Mouse (Mus musculus) limb, embryonic 11.5 days (tissue): ENCODE data around the gene App. TPM values are rescaled to one million over a fixed set of nuclear protein-coding genes. Genes with fewer than 3 reads are reported as not detected.

Source experiments
- ATAC-seq: fragments of 200-750 bp; cut with Nextera tagmentation; 2 replicates; pipeline ENCODE4 v1.8.0; 2017; ENCODE audit warnings: low read depth; ENCODE audit not compliant: insufficient number of reproducible peaks, low FRiP score, low TSS enrichment
- DNase-seq: peaks from one replicate; pipeline ENCODE4 v3.0.0-alpha.2; 2015; ENCODE audit warnings: low spot score
- H3K27ac ChIP-seq: fragments of 300-500 bp; sonication (generic); replicated peaks from 2 replicates; pipeline ENCODE4 v1.5.1; 2014; ENCODE audit warnings: low read depth, mild to moderate bottlenecking, low read length
- H3K27me3 ChIP-seq: fragments of 300-500 bp; sonication (generic); 2 replicates; pipeline ENCODE4 v1.6.1; 2014; ENCODE audit warnings: mild to moderate bottlenecking, low read length, mixed read lengths; ENCODE audit not compliant: control insufficient read depth, insufficient read depth
- H3K36me3 ChIP-seq: fragments of 300-500 bp; sonication (generic); 2 replicates; pipeline ENCODE4 v1.6.1; 2014; ENCODE audit warnings: mild to moderate bottlenecking, low read length, moderate library complexity, mixed read lengths; ENCODE audit not compliant: control insufficient read depth, insufficient read depth
- H3K4me1 ChIP-seq: fragments of 300-500 bp; sonication (generic); 2 replicates; pipeline ENCODE4 v1.6.1; 2014; ENCODE audit warnings: low read length, mixed read lengths; ENCODE audit not compliant: control insufficient read depth, insufficient read depth
- H3K4me2 ChIP-seq: fragments of 300-500 bp; sonication (generic); 2 replicates; pipeline ENCODE4 v1.6.1; 2014; ENCODE audit warnings: low read depth, mild to moderate bottlenecking, moderate library complexity; ENCODE audit not compliant: severe bottlenecking
- H3K4me3 ChIP-seq: fragments of 300-500 bp; sonication (generic); 2 replicates; pipeline ENCODE4 v1.5.1; 2014; ENCODE audit warnings: low read depth, low read length
- H3K9ac ChIP-seq: fragments of 300-500 bp; sonication (generic); 2 replicates; pipeline ENCODE4 v1.6.1; 2014; ENCODE audit warnings: mild to moderate bottlenecking, low read length
- H3K9me3 ChIP-seq: fragments of 300-500 bp; sonication (generic); 2 replicates; pipeline ENCODE4 v1.6.1; 2016; ENCODE audit warnings: low read length; ENCODE audit not compliant: control insufficient read depth
- WGBS: fragments of 180-500 bp; shearing (Covaris S2); extraction: QIAGEN DNeasy Blood & Tissue Kit; methylation state at CpG from one replicate; pipeline ENCODE4 v1.1.7; 2014; 5-methylcytosine and 5-hydroxymethylcytosine counted together
- polyA plus RNA-seq: library from polyadenylated mRNA; unstranded; fragments of >200 nt; fragmentation: Nextera tagmentation; extraction: Ambion mirVana; gene quantifications from 2 replicates; pipeline ENCODE4 v1.2.1, GENCODE M21; 2014

The App gene
- polyA plus RNA-seq, 1 experiment from 2014 or later = 93.6 TPM

DNA sequence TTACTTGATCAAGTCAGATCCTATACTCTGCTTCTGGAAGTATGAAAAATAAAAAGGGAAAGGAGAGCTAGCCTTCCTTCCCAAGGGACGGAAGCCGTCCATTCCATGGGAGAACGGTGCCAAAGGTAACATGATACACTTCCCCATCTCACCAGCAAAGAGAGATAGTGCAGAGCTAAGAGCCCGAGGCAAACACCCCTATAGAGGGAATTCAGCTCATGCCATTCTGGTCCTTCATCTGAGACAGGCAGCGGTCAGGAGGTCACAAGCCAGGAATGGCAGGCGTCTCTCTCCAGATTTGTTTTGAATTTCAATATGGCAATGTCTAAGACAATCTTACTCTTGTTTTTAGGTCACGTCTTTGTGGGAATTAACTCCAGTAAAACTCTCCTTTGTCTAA is 74.1 kb downstream of the App start:
- H3K9ac ChIP-seq = no peak overlapping the region
- H3K4me3 ChIP-seq = no peak overlapping the region
- H3K27ac ChIP-seq = no peak overlapping the region
- no peak for DNase-seq
- no peaks in the 10 kb centered on the region for H3K27me3 ChIP-seq
- no peaks in the 10 kb centered on the region; the same call in 1 of the 2 replicates for H3K36me3 ChIP-seq
- H3K9me3 ChIP-seq = no peaks in the 10 kb centered on the region
- H3K4me2 ChIP-seq = no peak overlapping the region
- no peak for ATAC-seq
- WGBS = 45% methylated on average over 7 of the region's 7 CpGs
- no peaks in the 10 kb centered on the region for H3K4me1 ChIP-seq

DNA sequence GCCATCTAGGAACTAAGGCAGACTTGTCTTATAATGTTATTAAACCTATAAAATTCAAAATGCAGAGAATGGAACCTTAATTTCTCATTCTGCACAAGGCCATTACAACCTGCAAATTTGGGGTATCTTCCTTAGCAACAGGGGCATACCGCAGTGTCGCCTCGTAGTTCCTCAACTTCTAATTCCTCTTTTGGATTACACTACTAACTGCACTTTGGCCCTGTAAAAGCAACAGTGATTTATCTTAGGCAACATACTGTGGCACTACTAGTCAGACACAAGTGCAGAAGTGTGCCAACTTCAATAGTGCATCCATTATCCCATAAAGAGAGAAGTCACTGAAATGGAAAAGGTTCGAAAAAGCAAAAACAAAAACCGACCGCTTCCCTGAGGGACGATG is 74.5 kb downstream of the App start:
- no peaks in the 10 kb centered on the region for H3K9me3 ChIP-seq
- no peak overlapping the region for H3K4me3 ChIP-seq
- H3K9ac ChIP-seq = no peak overlapping the region
- DNase-seq = no peak
- H3K36me3 ChIP-seq = no peaks in the 10 kb centered on the region; the same call in 1 of the 2 replicates
- no peak for ATAC-seq
- no peak overlapping the region for H3K27ac ChIP-seq
- H3K27me3 ChIP-seq = no peaks in the 10 kb centered on the region
- H3K4me1 ChIP-seq = no peaks in the 10 kb centered on the region
- 95% methylated on average over 7 of the region's 7 CpGs for whole genome bisulfite sequencing
- no peak overlapping the region for H3K4me2 ChIP-seq

DNA sequence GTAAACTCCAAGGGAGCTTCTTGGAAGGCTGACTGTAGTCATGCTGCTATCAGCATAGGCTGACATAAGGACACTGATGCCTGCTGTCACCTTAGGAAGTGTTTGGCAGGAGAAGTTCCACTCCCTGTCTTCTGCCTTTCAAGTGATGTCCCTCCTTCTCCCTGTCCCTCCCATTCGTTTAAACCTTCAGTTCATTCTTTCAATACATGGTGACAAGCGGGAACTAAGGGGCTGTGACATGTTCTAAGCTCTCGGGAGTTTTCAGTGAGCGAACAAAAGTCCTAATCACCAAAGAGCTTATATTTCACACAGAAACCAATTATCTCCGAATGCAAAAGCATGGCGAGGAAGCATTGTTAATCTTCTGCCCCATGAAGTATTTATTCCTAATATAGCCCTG is 77.2 kb downstream of the App start:
- ATAC-seq (no peak), DNase-seq (no peak)
- Histone ChIP-seq H3K27ac (no peak overlapping the region), H3K36me3 (no peaks in the 10 kb centered on the region), H3K4me2 (no peak overlapping the region), H3K9ac (no peak overlapping the region), H3K9me3 (no peaks in the 10 kb centered on the region), H3K27me3 (no peaks in the 10 kb centered on the region), H3K4me3 (no peak overlapping the region), H3K4me1 (no peaks in the 10 kb centered on the region)
- 89% methylated on average over 6 of the region's 6 CpGs for WGBS

DNA sequence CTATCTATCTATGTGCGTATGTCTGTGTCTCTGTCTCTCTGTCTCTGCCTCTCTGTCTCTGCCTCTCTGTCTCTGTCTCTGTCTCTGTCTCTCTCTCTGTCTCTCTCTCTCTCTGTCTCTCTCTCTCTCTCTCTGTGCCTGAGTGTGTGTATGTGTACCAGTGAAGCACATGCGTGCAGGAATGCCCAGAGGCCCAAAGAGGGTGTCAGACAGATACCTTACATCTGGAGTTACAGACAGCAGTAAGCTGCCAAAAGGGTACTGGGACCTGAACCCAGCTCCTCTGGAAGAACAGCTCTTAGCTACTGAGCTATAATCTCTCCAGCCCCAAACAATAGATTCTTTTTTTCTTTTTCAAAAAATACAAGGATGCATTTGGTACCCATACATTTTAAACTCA is 77.6 kb downstream of the App start:
- no peak for DNase-seq
- no peak overlapping the region for H3K4me2 ChIP-seq
- H3K9ac ChIP-seq = no peak overlapping the region
- no peak overlapping the region for H3K4me3 ChIP-seq
- no peaks in the 10 kb centered on the region for H3K27me3 ChIP-seq
- 96% methylated on average over 2 of the region's 2 CpGs for WGBS
- no peaks in the 10 kb centered on the region for H3K36me3 ChIP-seq
- no peak overlapping the region for H3K27ac ChIP-seq
- no peaks in the 10 kb centered on the region for H3K4me1 ChIP-seq
- no peaks in the 10 kb centered on the region for H3K9me3 ChIP-seq
- no peak for ATAC-seq

DNA sequence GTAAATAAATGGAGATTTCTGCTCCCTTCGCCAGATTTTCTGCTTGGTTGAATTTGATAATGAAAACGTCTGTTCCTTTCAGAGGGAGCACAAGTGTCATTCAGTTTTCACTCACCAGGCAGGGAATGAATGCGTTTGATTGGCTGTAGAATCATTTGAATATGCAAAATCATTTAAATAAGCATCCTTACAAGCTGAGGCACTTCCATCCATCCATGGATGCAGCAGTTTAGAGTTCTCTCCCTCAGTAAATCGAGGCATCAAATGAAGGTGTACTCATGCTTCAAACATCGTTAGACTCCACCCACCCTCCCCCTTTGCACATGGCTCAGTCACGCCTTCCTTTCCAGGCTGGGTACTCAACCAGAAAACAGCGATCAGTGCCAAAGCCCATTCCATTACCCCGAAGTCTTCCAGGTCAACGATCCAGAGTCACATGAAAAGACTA is 80.9 kb downstream of the App start:
- H3K4me2 ChIP-seq = no peak overlapping the region
- H3K27ac ChIP-seq = no peak overlapping the region
- 75% methylated on average over 9 of the region's 9 CpGs for WGBS
- ATAC-seq = no peak
- H3K4me3 ChIP-seq = no peak overlapping the region
- no peak for DNase-seq
- H3K9me3 ChIP-seq = no peaks in the 10 kb centered on the region
- no peaks in the 10 kb centered on the region for H3K27me3 ChIP-seq
- H3K36me3 ChIP-seq = no peaks in the 10 kb centered on the region
- no peak overlapping the region for H3K9ac ChIP-seq
- H3K4me1 ChIP-seq = no peaks in the 10 kb centered on the region

DNA sequence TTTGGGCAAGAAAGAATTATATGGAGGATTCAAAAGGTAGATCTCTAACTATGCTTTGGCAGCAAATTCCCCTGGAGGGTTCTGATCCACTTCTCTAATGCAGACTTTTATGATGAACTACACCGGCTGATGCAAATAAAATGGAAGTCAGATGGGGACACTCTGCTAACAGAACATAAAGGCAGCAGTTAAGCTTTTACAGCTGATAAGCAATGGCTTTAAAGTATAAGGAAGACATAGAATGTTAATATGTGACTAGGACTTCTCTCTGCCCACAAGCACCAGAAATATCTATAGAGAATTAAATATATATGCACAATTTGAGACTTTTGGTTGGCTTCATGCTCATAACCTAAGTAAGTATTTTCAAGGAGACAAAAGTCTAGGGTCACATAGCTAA is 81.4 kb downstream of the App start:
- WGBS = 74% methylated on average over 1 of the region's 1 CpGs
- Histone ChIP-seq H3K9ac (no peak overlapping the region), H3K4me3 (no peak overlapping the region), H3K4me2 (no peak overlapping the region), H3K4me1 (no peaks in the 10 kb centered on the region), H3K27ac (no peak overlapping the region), H3K27me3 (no peaks in the 10 kb centered on the region), H3K36me3 (no peaks in the 10 kb centered on the region), H3K9me3 (no peaks in the 10 kb centered on the region)
- ATAC-seq = no peak
- DNase-seq = no peak

DNA sequence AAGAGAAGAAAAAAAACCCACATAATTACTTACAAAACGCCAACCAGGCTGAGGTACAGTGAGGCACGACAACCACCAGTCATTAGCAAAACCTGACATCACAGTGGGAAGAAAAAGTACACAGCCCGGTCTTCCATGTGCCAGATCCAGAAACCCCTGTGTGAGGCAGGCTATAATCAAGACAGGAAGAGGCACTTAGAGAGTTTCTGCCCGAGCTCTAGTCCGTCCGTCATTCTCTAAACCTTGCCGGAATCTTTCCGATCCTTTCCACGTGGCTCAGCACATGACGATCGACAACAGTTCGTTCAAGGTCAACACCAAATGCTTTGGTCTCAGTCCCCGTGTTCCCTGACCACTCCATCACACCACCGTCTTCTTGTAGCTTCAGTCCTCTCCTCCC is 82.6 kb downstream of the App start:
- no peaks in the 10 kb centered on the region for H3K9me3 ChIP-seq
- DNase-seq (no peak), ATAC-seq (no peak)
- H3K9ac ChIP-seq = no peak overlapping the region
- no peaks in the 10 kb centered on the region for H3K4me1 ChIP-seq
- H3K36me3 ChIP-seq = no peaks in the 10 kb centered on the region
- no peak overlapping the region for H3K4me3 ChIP-seq
- no peaks in the 10 kb centered on the region for H3K27me3 ChIP-seq
- H3K27ac ChIP-seq = no peak overlapping the region
- WGBS = 65% methylated on average over 14 of the region's 14 CpGs
- H3K4me2 ChIP-seq = no peak overlapping the region

DNA sequence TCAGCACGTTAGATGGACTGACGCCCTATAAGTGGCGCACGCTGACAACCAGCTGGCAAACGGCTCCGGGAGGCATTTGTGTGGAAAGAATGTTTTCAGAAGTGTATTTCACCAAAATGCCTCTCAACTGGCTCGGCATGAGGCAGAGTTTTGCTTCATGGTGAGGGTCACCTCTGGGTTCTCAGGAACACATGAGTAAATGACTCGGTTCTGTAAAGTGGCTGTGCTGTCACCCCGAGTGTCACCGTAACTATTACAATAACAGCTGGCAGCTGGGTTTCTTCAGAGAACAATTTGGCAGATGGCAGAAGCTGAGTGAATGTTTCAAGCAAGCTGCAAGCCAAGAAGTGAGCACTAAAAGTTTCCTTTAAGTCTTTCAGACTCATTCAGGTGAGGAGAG is 85.4 kb downstream of the App start:
- Histone ChIP-seq H3K9me3 (no peaks in the 10 kb centered on the region), H3K9ac (no peak overlapping the region), H3K4me3 (no peak overlapping the region), H3K36me3 (no peaks in the 10 kb centered on the region), H3K27me3 (no peaks in the 10 kb centered on the region), H3K4me1 (no peaks in the 10 kb centered on the region), H3K4me2 (no peak overlapping the region), H3K27ac (no peak overlapping the region)
- 83% methylated on average over 10 of the region's 10 CpGs for WGBS
- DNase-seq (no peak), ATAC-seq (no peak)

DNA sequence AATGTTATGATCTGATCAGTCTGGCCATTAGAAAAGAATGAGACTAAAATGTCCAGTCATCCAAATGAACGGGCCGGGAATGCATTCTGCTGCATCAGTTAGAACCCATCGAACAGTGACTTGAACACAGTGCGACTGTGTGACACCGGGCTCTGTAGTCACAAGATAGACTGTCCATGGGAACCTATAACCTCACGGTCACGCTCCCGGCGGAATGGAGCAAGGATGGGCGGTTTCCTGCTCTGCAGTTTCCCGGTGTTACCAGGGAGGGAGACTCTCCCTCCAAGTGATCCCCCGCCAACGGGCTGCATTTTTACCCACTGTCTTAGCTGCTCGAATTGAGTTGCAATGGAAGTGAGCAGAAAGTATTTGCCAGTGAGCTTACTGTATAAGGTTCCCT is 87.3 kb downstream of the App start:
- Histone ChIP-seq H3K27me3 (no peaks in the 10 kb centered on the region), H3K9me3 (no peaks in the 10 kb centered on the region), H3K36me3 (no peaks in the 10 kb centered on the region), H3K4me3 (no peak overlapping the region), H3K4me1 (no peaks in the 10 kb centered on the region), H3K4me2 (no peak overlapping the region), H3K27ac (no peak overlapping the region), H3K9ac (no peak overlapping the region)
- no peak for DNase-seq
- ATAC-seq = no peak
- 92% methylated on average over 14 of the region's 14 CpGs for WGBS
